Mouse (Mus musculus): Measurements from ENCODE around the gene Cpne4. TPM values are rescaled to one million over a fixed set of nuclear protein-coding genes. Genes with fewer than 3 reads are reported as not detected.

The Cpne4 gene
- polyA plus RNA-seq, 1 experiment from 2014 or later = 2.0 TPM

DNA sequence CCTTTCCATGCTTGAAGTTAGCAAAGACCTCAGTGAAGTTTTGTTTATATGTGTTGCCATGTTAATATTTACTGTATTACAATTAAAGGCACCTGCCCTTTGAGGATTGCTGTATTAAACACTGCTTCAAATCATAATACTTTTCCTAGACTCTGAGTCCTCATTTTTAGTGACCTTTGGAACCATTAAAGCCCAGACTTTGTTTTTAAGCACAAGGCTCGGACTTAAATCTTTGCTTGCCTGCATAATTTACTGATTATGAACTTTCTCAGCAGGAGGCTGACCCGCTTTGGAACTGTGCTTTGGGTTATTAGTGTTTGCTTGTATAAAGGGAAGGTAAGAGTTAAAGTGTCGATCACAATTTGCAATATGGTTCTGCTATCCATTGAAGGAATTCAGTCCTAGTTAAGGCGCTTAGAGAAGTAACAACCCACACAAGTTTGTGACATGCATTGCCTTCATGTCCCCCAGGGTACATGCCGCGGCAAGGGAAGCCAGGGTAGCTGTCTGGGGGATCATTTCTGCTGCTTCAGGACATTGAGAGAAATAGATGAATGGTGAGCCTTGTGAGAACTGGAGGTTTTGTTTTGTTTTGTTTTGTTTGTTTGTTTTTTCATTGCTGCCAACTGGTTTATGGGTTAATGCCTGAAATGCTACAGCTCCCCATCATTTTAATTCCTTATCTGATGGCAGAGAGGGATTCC, 35.0 kb downstream of the Cpne4 start:
- Histone ChIP-seq H3K9ac (ENCODE audit: low read length) (no peak overlapping the region), H3K36me3 (ENCODE audit: control insufficient read depth, insufficient read depth, low read length) (no peaks in the 10 kb centered on the region), H3K9me3 (ENCODE audit: control insufficient read depth, low read length) (no peaks in the 10 kb centered on the region), H3K27ac (ENCODE audit: low read depth, low read length) (no peak overlapping the region), H3K27me3 (ENCODE audit: control insufficient read depth, insufficient read depth, low read length) (no peaks in the 10 kb centered on the region), H3K4me2 (ENCODE audit: low read depth) (no peak overlapping the region), H3K4me3 (ENCODE audit: low read depth, low read length) (no peak overlapping the region), H3K4me1 (ENCODE audit: control insufficient read depth, insufficient read depth, low read length) (no peaks in the 10 kb centered on the region)
- DNase-seq (ENCODE audit: low spot score) = no peak
- 73% methylated on average over 6 of the region's 6 CpGs for WGBS
- ATAC-seq (ENCODE audit: insufficient read depth, low FRiP score, low TSS enrichment) = no peak

DNA sequence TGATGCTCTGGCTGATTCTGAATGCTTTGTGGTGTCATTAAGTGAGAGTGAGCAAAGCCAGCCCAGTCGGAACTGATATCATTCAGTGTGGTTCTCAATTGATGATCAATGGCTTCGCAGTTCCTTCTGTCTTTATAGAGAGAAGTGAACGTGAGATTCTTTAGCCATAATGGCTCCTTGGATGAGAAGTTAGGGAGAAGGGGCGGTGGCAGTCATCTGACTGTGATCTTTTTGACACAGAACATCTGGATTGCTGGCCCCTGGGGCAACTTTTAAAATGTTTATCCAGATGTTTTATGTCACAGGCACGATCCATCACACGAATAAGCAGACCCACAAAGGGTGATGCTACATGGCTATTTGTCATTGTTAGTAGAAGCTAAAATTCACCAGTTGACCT, 35.6 kb downstream of the Cpne4 start:
- no peak overlapping the region for H3K9ac ChIP-seq (ENCODE audit: low read length)
- no peaks in the 10 kb centered on the region for H3K4me1 ChIP-seq (ENCODE audit: control insufficient read depth, insufficient read depth, low read length)
- no peaks in the 10 kb centered on the region for H3K9me3 ChIP-seq (ENCODE audit: control insufficient read depth, low read length)
- no peak overlapping the region for H3K4me3 ChIP-seq (ENCODE audit: low read depth, low read length)
- ATAC-seq (ENCODE audit: insufficient read depth, low FRiP score, low TSS enrichment) = no peak
- H3K27ac ChIP-seq (ENCODE audit: low read depth, low read length) = no peak overlapping the region
- H3K4me2 ChIP-seq (ENCODE audit: low read depth) = no peak overlapping the region
- WGBS = 53% methylated on average over 6 of the region's 6 CpGs
- DNase-seq (ENCODE audit: low spot score) = no peak
- H3K27me3 ChIP-seq (ENCODE audit: control insufficient read depth, insufficient read depth, low read length) = no peaks in the 10 kb centered on the region
- no peaks in the 10 kb centered on the region for H3K36me3 ChIP-seq (ENCODE audit: control insufficient read depth, insufficient read depth, low read length)

DNA sequence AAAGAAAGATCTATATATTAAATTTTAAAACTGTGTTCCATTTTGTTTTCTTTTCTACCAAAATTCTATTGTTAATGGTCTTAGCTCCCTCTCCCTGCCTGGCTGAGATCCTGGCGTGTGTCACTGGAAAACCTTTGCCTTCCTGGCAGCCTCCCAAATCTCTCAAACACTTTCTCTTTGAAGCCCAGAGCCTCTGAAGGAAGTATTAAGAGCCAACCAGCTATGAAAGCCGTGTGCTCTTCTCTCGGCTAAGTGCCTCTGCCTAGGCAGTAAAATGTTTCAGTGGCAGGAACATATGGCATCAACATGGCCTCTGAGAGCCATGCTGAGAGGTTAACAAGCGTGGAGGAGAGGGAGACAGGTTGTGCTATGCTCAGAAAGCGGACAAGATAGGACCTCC, 47.5 kb downstream of the Cpne4 start:
- Histone ChIP-seq H3K27ac (ENCODE audit: low read depth, low read length) (no peak overlapping the region), H3K4me1 (ENCODE audit: control insufficient read depth, insufficient read depth, low read length) (no peaks in the 10 kb centered on the region), H3K4me3 (ENCODE audit: low read depth, low read length) (no peak overlapping the region), H3K27me3 (ENCODE audit: control insufficient read depth, insufficient read depth, low read length) (no peaks in the 10 kb centered on the region), H3K9me3 (ENCODE audit: control insufficient read depth, low read length) (no peaks in the 10 kb centered on the region), H3K9ac (ENCODE audit: low read length) (no peak overlapping the region), H3K36me3 (ENCODE audit: control insufficient read depth, insufficient read depth, low read length) (no peaks in the 10 kb centered on the region), H3K4me2 (ENCODE audit: low read depth) (no peak overlapping the region)
- no peak for DNase-seq (ENCODE audit: low spot score)
- ATAC-seq (ENCODE audit: insufficient read depth, low FRiP score, low TSS enrichment) = no peak
- 45% methylated on average over 5 of the region's 5 CpGs for WGBS

DNA sequence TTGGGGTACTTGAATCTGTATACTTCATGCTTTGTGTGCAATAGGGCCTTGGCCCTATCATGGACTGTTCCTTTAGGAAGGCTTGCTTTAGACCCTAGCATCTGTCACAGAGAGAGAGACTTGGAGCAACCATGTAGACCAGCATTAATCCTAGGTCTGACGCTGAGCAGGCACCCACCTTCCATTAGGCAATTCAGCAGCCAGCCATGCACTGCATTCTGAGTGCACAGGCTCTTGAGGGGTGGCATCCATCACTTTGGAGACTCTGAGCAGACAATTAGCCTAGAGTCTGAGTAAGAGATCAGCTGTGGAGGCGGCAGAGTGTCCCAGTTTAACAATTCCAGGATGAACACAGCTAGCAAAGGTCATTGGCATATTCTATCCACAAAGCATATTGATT, 47.9 kb downstream of the Cpne4 start:
- H3K9ac ChIP-seq (ENCODE audit: low read length) = no peak overlapping the region
- DNase-seq (ENCODE audit: low spot score) = no peak
- no peaks in the 10 kb centered on the region for H3K27me3 ChIP-seq (ENCODE audit: control insufficient read depth, insufficient read depth, low read length)
- no peak overlapping the region for H3K4me2 ChIP-seq (ENCODE audit: low read depth)
- H3K9me3 ChIP-seq (ENCODE audit: control insufficient read depth, low read length) = no peaks in the 10 kb centered on the region
- WGBS = 52% methylated on average over 2 of the region's 2 CpGs
- H3K4me3 ChIP-seq (ENCODE audit: low read depth, low read length) = no peak overlapping the region
- H3K4me1 ChIP-seq (ENCODE audit: control insufficient read depth, insufficient read depth, low read length) = no peaks in the 10 kb centered on the region
- no peak for ATAC-seq (ENCODE audit: insufficient read depth, low FRiP score, low TSS enrichment)
- no peak overlapping the region for H3K27ac ChIP-seq (ENCODE audit: low read depth, low read length)
- H3K36me3 ChIP-seq (ENCODE audit: control insufficient read depth, insufficient read depth, low read length) = no peaks in the 10 kb centered on the region

DNA sequence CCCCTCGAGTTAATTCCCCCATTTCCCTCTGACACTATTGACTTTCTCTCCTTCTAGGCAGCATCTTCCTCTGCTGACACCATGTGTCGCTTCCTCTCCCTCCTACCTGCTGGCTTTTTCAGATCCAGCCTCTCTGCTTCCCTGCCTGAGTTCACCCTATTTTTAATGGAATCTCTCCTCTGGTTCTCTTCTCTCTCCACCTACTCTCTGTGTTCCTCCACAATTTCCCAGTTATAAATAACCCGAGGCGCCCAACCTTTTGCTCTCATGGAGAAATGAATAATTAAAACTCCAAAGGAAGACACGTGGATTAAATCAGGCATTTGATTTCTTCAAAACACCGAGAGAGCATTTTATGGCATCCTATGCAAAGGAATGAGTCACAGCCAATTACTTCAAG, 65.4 kb downstream of the Cpne4 start:
- no peaks in the 10 kb centered on the region for H3K36me3 ChIP-seq (ENCODE audit: control insufficient read depth, insufficient read depth, low read length)
- ATAC-seq (ENCODE audit: insufficient read depth, low FRiP score, low TSS enrichment) = no peak
- H3K9me3 ChIP-seq (ENCODE audit: control insufficient read depth, low read length) = no peaks in the 10 kb centered on the region
- H3K4me1 ChIP-seq (ENCODE audit: control insufficient read depth, insufficient read depth, low read length) = no peaks in the 10 kb centered on the region
- H3K27me3 ChIP-seq (ENCODE audit: control insufficient read depth, insufficient read depth, low read length) = no peaks in the 10 kb centered on the region
- WGBS = 69% methylated on average over 6 of the region's 6 CpGs
- no peak overlapping the region for H3K27ac ChIP-seq (ENCODE audit: low read depth, low read length)
- DNase-seq (ENCODE audit: low spot score) = no peak
- H3K4me2 ChIP-seq (ENCODE audit: low read depth) = no peak overlapping the region
- H3K4me3 ChIP-seq (ENCODE audit: low read depth, low read length) = no peak overlapping the region
- H3K9ac ChIP-seq (ENCODE audit: low read length) = no peak overlapping the region

DNA sequence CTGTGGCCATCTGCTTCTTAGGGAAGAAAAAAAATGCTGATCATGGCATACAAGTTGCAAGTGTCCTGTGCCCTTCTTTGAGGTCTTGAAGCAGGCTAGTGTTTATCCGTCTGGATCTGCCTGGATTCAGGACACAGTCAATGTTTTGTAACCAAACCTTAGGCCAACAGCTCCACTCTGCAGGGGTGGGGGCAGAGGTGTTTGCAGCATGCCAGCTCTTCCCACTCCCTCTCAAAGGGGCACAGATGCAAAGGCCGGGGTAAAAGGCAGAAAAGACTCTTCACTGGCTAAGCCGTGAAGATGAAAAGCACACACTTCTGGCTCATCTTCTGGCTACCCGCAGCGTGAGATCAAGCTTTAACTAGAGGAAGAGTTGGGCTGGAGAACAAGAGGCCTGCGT, 69.6 kb downstream of the Cpne4 start:
- H3K27ac ChIP-seq (ENCODE audit: low read depth, low read length) = no peak overlapping the region
- no peak overlapping the region for H3K4me3 ChIP-seq (ENCODE audit: low read depth, low read length)
- no peak overlapping the region for H3K4me2 ChIP-seq (ENCODE audit: low read depth)
- DNase-seq (ENCODE audit: low spot score) = no peak
- no peaks in the 10 kb centered on the region for H3K9me3 ChIP-seq (ENCODE audit: control insufficient read depth, low read length)
- no peaks in the 10 kb centered on the region for H3K4me1 ChIP-seq (ENCODE audit: control insufficient read depth, insufficient read depth, low read length)
- no peaks in the 10 kb centered on the region for H3K27me3 ChIP-seq (ENCODE audit: control insufficient read depth, insufficient read depth, low read length)
- H3K9ac ChIP-seq (ENCODE audit: low read length) = no peak overlapping the region
- no peaks in the 10 kb centered on the region for H3K36me3 ChIP-seq (ENCODE audit: control insufficient read depth, insufficient read depth, low read length)
- no peak for ATAC-seq (ENCODE audit: insufficient read depth, low FRiP score, low TSS enrichment)
- WGBS = 62% methylated on average over 6 of the region's 6 CpGs

DNA sequence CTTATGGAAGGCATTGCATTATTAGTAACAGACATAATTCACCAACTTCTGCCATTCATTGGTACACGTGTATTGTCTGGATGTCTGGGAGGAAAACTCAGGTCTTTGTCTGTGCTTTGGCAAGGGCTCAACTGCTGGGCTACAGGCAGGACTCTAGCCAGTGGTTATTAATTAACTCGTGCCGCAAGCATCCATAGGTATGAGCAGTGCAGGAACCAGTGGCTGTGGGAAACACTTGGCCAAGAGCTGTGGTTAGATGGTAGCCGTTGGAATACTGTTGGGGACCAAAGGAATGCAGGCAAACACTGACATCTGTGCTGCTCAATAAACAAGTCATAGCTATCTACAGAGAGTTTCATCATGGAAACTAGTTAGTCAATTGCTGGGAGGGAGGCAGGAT, 76.5 kb downstream of the Cpne4 start:
- 87% methylated on average over 4 of the region's 4 CpGs for WGBS

DNA sequence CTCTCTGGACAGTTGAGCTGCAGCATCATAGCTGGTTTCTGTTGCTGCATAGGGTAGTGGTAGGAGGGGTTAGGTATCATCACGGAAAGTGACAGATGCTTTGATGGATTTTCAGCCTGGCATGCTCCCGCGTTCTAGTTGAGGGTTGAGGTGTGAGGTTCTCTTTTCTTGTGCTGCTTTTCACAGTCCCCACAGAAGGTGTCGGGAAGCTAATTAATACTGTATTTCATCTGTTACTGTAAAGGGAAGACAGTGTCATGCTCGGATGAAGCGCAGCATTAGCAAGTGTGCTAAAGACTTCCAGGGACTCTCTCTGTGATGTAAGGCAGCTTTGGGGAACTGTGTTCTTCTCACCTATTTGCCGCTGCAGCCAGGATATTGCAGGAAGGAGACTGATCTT, 80.7 kb downstream of the Cpne4 start:
- H3K4me3 ChIP-seq (ENCODE audit: low read depth, low read length) = no peak overlapping the region
- H3K27me3 ChIP-seq (ENCODE audit: control insufficient read depth, insufficient read depth, low read length) = no peaks in the 10 kb centered on the region
- H3K27ac ChIP-seq (ENCODE audit: low read depth, low read length) = no peak overlapping the region
- no peaks in the 10 kb centered on the region for H3K4me1 ChIP-seq (ENCODE audit: control insufficient read depth, insufficient read depth, low read length)
- no peaks in the 10 kb centered on the region for H3K36me3 ChIP-seq (ENCODE audit: control insufficient read depth, insufficient read depth, low read length)
- H3K4me2 ChIP-seq (ENCODE audit: low read depth) = no peak overlapping the region
- WGBS = 59% methylated on average over 7 of the region's 7 CpGs
- no peaks in the 10 kb centered on the region for H3K9me3 ChIP-seq (ENCODE audit: control insufficient read depth, low read length)
- H3K9ac ChIP-seq (ENCODE audit: low read length) = no peak overlapping the region
- ATAC-seq (ENCODE audit: insufficient read depth, low FRiP score, low TSS enrichment) (no peak), DNase-seq (ENCODE audit: low spot score) (no peak)

More for the DNA sequence above, 76.5 kb downstream of the Cpne4 start:
- Histone ChIP-seq H3K4me2 (ENCODE audit: low read depth) (no peak overlapping the region), H3K27ac (ENCODE audit: low read depth, low read length) (no peak overlapping the region), H3K9ac (ENCODE audit: low read length) (no peak overlapping the region), H3K27me3 (ENCODE audit: control insufficient read depth, insufficient read depth, low read length) (no peaks in the 10 kb centered on the region), H3K9me3 (ENCODE audit: control insufficient read depth, low read length) (no peaks in the 10 kb centered on the region), H3K4me1 (ENCODE audit: control insufficient read depth, insufficient read depth, low read length) (no peaks in the 10 kb centered on the region), H3K4me3 (ENCODE audit: low read depth, low read length) (no peak overlapping the region), H3K36me3 (ENCODE audit: control insufficient read depth, insufficient read depth, low read length) (no peaks in the 10 kb centered on the region)
- no peak for DNase-seq (ENCODE audit: low spot score)
- no peak for ATAC-seq (ENCODE audit: insufficient read depth, low FRiP score, low TSS enrichment)

DNA sequence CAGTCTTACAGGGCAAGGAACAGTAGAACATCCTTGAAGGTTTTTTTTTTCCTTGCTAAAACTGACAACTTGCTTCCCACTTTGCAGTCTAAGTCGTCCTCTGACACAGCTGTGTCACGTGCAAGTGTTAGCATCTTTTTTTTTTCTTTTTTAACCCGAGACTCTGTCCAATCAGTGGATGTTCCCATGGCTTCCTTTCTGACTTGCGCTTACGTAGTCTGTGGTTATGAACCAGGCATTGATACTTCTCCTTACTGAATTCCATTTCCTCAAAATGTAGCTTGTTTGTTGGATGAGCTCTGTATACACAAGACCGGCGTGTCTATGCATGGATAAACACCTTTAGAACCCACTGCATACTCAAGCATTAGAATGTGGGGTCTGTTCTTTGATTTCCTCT, 82.2 kb downstream of the Cpne4 start:
- no peak overlapping the region for H3K9ac ChIP-seq (ENCODE audit: low read length)
- WGBS = 84% methylated on average over 7 of the region's 7 CpGs
- H3K4me1 ChIP-seq (ENCODE audit: control insufficient read depth, insufficient read depth, low read length) = no peaks in the 10 kb centered on the region

More for the DNA sequence above, 82.2 kb downstream of the Cpne4 start:
- Histone ChIP-seq H3K9me3 (ENCODE audit: control insufficient read depth, low read length) (no peaks in the 10 kb centered on the region), H3K27me3 (ENCODE audit: control insufficient read depth, insufficient read depth, low read length) (no peaks in the 10 kb centered on the region), H3K4me2 (ENCODE audit: low read depth) (no peak overlapping the region), H3K4me3 (ENCODE audit: low read depth, low read length) (no peak overlapping the region), H3K36me3 (ENCODE audit: control insufficient read depth, insufficient read depth, low read length) (no peaks in the 10 kb centered on the region), H3K27ac (ENCODE audit: low read depth, low read length) (no peak overlapping the region)
- DNase-seq (ENCODE audit: low spot score) (no peak), ATAC-seq (ENCODE audit: insufficient read depth, low FRiP score, low TSS enrichment) (no peak)

Data from neural tube, embryonic 11.5 days (tissue).